Mouse (Mus musculus) hindbrain, postnatal 0 days (tissue): Measurements from ENCODE around the gene Cblb. TPM values are rescaled to one million over a fixed set of nuclear protein-coding genes. Genes with fewer than 3 reads are reported as not detected.
A peak's percentile ranks its signal among the peaks of the same experiment; 100 is the strongest.

ENCODE experiments used
- ATAC-seq: fragments of 200-750 bp; cut with Nextera tagmentation; 2 replicates; pipeline ENCODE4 v1.8.0; 2017; ENCODE audit warnings: mild to moderate bottlenecking, moderate TSS enrichment, moderate library complexity
- DNase-seq: peaks from one replicate; pipeline ENCODE4 v3.0.0-alpha.2; 2015; ENCODE audit warnings: low spot score
- H3K27ac ChIP-seq: fragments of 300-500 bp; sonication (generic); 2 replicates; pipeline ENCODE4 v1.5.1; 2014; ENCODE audit warnings: mild to moderate bottlenecking
- H3K27me3 ChIP-seq: fragments of 300-500 bp; sonication (generic); 2 replicates; pipeline ENCODE4 v1.6.1; 2014; ENCODE audit warnings: low read length, mixed read lengths; ENCODE audit not compliant: insufficient read depth
- H3K36me3 ChIP-seq: fragments of 300-500 bp; sonication (generic); 2 replicates; pipeline ENCODE4 v1.6.1; 2014; ENCODE audit warnings: low read length, mixed read lengths; ENCODE audit not compliant: insufficient read depth
- H3K4me1 ChIP-seq: fragments of 300-500 bp; sonication (generic); 2 replicates; pipeline ENCODE4 v1.6.1; 2014; ENCODE audit warnings: antibody characterized with exemption, low read length, mixed read lengths; ENCODE audit not compliant: insufficient read depth
- H3K4me2 ChIP-seq: fragments of 300-500 bp; sonication (generic); 2 replicates; pipeline ENCODE4 v1.6.1; 2014; ENCODE audit warnings: low read depth, mild to moderate bottlenecking, low read length, moderate library complexity, mixed read lengths
- H3K4me3 ChIP-seq: fragments of 300-500 bp; sonication (generic); 2 replicates; pipeline ENCODE4 v1.5.1; 2014; ENCODE audit warnings: low read length
- H3K9ac ChIP-seq: fragments of 300-500 bp; sonication (generic); replicated peaks from 2 replicates; pipeline ENCODE4 v1.6.1; 2014; ENCODE audit warnings: mild to moderate bottlenecking, low read length, moderate library complexity, mixed read lengths
- H3K9me3 ChIP-seq: fragments of 300-500 bp; sonication (generic); 2 replicates; pipeline ENCODE4 v1.6.1; 2016; ENCODE audit warnings: low read length, mixed read lengths
- CTCF ChIP-seq: IDR thresholded peaks from 2 replicates; pipeline ENCODE4 v1.5.1; 2016; ENCODE audit warnings: antibody characterized with exemption, control low read depth, low read depth
- WGBS: fragments of 180-500 bp; shearing (Covaris S2); extraction: QIAGEN DNeasy Blood & Tissue Kit; methylation state at CpG from one replicate; pipeline ENCODE4 v1.1.7; 2014; 5-methylcytosine and 5-hydroxymethylcytosine counted together
- polyA plus RNA-seq: library from polyadenylated mRNA; unstranded; fragments of >200 nt; fragmentation: Nextera tagmentation; extraction: Ambion mirVana; gene quantifications from 2 replicates; pipeline ENCODE4 v1.2.1, GENCODE M21; 2015
- total RNA-seq: library from RNA; depleted of rRNA; stranded (reverse); fragments of >200 nt; gene quantifications from 2 replicates; pipeline ENCODE4 v1.2.3, GENCODE M21; 2014

Cblb gene
- total and polyA plus RNA-seq, 2 experiments from 2014 or later: 4.3 to 11.4 TPM

DNA sequence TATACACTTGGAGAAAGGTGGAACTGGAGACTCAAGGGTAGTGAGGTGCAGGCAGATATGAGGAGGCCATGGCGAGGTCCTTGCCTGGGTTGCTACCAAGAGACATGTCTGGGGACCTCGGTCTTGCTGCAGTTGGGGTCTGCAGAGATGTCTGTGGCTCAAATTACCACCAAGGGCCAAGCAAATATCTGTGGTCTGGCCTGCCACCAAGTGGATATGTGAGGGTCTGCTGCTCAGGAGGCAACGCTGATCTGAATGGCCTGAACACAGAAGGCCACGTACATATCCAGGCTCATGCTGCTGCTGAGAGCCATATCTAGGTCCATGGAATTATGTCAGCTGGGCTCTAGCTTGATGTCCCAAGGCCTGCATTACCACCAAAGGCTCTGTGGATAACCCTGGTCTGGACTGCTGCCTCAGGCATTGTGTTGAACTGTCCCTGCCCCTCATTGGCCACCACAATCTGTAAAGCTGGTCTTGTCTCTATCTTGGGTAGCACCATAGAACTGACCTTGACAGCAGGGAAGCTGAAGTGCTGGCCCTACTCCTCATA, 212.5 kb downstream of the Cblb start:
- Histone ChIP-seq H3K36me3 (no peaks in the 10 kb centered on the region), H3K4me2 (no peak overlapping the region), H3K4me3 (no peak overlapping the region), H3K4me1 (no peaks in the 10 kb centered on the region), H3K27ac (no peak overlapping the region), H3K27me3 (no peaks in the 10 kb centered on the region), H3K9ac (no peak overlapping the region), H3K9me3 (no peaks in the 10 kb centered on the region)
- 0 out of 2 replicates have a peak, but pooled peaks have one; percentile 15 for ATAC-seq
- peak; percentile 32; the same call in 1 of the 2 replicates for TF ChIP-seq CTCF
- no peak for DNase-seq
- WGBS: 82% methylated on average over 4 of the region's 4 CpGs

DNA sequence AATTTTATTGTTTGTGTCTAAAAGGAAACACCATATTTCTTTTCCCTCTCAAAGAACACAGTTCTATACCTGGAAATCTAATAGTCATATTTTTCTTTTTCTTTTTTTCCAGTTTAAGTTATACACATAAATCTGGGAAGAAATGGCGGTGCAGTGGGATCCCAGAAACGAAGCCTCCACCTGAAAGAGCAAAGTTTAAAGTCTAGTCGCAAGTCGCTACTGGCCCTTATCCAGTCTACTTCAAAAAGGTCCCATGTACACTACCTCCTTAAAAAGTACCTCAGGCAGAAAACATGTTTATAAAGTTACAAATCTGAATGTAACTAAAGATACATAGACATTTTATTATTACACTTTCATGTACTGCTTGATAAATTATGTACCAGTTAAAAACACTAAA, 219.2 kb downstream of the Cblb start:
- Histone ChIP-seq H3K27me3 (no peaks in the 10 kb centered on the region), H3K36me3 (peaks cover 3% of the 10 kb centered on the region; the same call in 1 of the 2 replicates), H3K4me2 (no peak overlapping the region), H3K4me1 (no peaks in the 10 kb centered on the region), H3K9me3 (no peaks in the 10 kb centered on the region), H3K27ac (no peak overlapping the region), H3K9ac (no peak overlapping the region), H3K4me3 (no peak overlapping the region)
- TF ChIP-seq CTCF: no peak
- ATAC-seq (no peak), DNase-seq (no peak)
- WGBS: 93% methylated on average over 4 of the region's 4 CpGs

DNA sequence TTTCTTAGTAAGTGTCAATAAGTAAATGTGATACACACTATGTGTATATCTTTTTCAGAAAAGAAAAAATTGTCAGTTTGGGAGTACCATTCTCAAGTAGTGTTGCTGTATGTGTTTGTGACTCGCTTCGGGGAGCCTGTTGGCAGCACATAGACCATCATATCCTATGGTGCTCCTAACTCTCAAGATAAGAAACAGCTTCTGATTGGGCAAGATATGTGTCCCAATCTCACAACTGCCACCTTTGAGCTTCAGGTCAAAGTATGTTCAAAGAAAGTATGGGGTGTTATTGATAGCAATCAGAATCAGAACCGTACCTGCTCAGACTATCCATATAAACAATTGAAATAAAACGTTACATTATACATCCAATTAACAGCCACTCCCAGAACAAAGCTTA, 219.9 kb downstream of the Cblb start:
- 90% methylated on average over 4 of the region's 4 CpGs for WGBS
- no peak overlapping the region for H3K4me3 ChIP-seq
- H3K27ac ChIP-seq: no peak overlapping the region
- no peaks in the 10 kb centered on the region for H3K9me3 ChIP-seq
- H3K27me3 ChIP-seq: no peaks in the 10 kb centered on the region
- no peak for TF ChIP-seq CTCF
- H3K4me2 ChIP-seq: no peak overlapping the region
- DNase-seq (no peak), ATAC-seq (no peak)
- H3K9ac ChIP-seq: no peak overlapping the region
- peaks cover 3% of the 10 kb centered on the region; the same call in 1 of the 2 replicates for H3K36me3 ChIP-seq
- H3K4me1 ChIP-seq: no peaks in the 10 kb centered on the region
